Mouse (Mus musculus) liver, embryonic 16.5 days (tissue): ENCODE results near the gene Casz1. TPM values are rescaled to one million over a fixed set of nuclear protein-coding genes. Genes with fewer than 3 reads are reported as not detected.

Experiments
- ATAC-seq: fragments of 200-750 bp; cut with Nextera tagmentation; 2 replicates; pipeline ENCODE4 v1.8.0; 2017; ENCODE audit warnings: low read depth, mild to moderate bottlenecking, moderate number of reproducible peaks, moderate library complexity
- H3K27ac ChIP-seq: fragments of 300-500 bp; sonication (generic); 2 replicates; pipeline ENCODE4 v1.5.1; 2014; ENCODE audit warnings: mild to moderate bottlenecking, low read length
- H3K27me3 ChIP-seq: fragments of 300-500 bp; sonication (generic); 2 replicates; pipeline ENCODE4 v1.6.1; 2014; ENCODE audit warnings: low read depth, low read length, mixed read lengths; ENCODE audit not compliant: control insufficient read depth, insufficient read depth
- H3K36me3 ChIP-seq: fragments of 300-500 bp; sonication (generic); 2 replicates; pipeline ENCODE4 v1.6.1; 2014; ENCODE audit warnings: mild to moderate bottlenecking; ENCODE audit not compliant: control insufficient read depth, insufficient read depth
- H3K4me1 ChIP-seq: fragments of 300-500 bp; sonication (generic); 2 replicates; pipeline ENCODE4 v1.6.1; 2014; ENCODE audit warnings: low read depth, low read length, mixed read lengths; ENCODE audit not compliant: control insufficient read depth
- H3K4me2 ChIP-seq: fragments of 300-500 bp; sonication (generic); 2 replicates; pipeline ENCODE4 v1.6.1; 2014; ENCODE audit warnings: low read depth, low read length, mixed read lengths
- H3K4me3 ChIP-seq: fragments of 300-500 bp; sonication (generic); 2 replicates; pipeline ENCODE4 v1.5.1; 2014; ENCODE audit warnings: low read depth, mild to moderate bottlenecking, low read length
- H3K9ac ChIP-seq: fragments of 300-500 bp; sonication (generic); 2 replicates; pipeline ENCODE4 v1.6.1; 2014; ENCODE audit warnings: low read depth, low read length
- H3K9me3 ChIP-seq: fragments of 300-500 bp; sonication (generic); replicated peaks from 2 replicates; pipeline ENCODE4 v1.6.1; 2016; ENCODE audit warnings: low read length; ENCODE audit not compliant: control insufficient read depth
- WGBS: fragments of 180-500 bp; shearing (Covaris S2); extraction: QIAGEN DNeasy Blood & Tissue Kit; methylation state at CpG from one replicate; pipeline ENCODE4 v1.1.7; 2014; ENCODE audit not compliant: insufficient replicate concordance; 5-methylcytosine and 5-hydroxymethylcytosine counted together
- polyA plus RNA-seq: library from polyadenylated mRNA; unstranded; fragments of >200 nt; fragmentation: Nextera tagmentation; extraction: Ambion mirVana; gene quantifications from 2 replicates; pipeline ENCODE4 v1.2.1, GENCODE M21; 2015

The Casz1 gene
- 0.36 and 0.51 TPM in 2 replicates for polyA plus RNA-seq

DNA sequence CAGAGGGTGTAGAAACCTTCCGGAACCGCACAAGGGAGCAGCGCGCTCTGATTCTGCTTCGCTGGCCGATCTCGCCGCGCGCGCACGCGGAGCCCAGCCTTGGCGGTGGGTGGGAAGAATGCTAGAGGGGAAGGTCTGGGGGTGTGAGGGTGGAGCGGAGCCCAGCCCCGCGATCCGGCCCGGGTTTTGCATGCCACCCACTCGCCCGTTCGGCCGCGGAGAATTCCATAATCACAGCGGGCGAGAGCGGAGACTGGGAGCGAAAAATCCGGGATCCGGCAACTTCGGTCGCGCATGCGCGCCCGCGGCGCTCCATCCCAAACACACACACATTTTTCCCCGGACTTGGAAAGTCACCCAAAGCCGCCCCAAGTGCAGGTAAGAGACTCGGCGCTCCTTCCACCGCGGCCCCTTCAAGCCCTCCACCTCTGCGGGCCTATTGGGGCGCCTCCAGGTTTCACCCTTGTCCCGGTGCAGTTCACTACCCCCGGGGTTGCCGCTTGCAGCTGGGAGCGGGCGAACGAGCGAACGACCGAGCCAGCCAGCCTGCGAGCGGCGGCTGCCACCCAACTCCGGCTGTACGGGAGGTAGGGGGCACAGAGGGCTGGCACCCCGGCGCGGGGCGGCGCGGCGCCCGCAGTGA lies at the start of gene Casz1:
TSS of gene Casz1 (plus strand) at position 293 of the 643 bp plus-strand sequence.
- peak within 1 kb of the TSS; percentile 73 for H3K4me2 ChIP-seq
- no peak within 1 kb of the TSS for H3K9ac ChIP-seq
- H3K27me3 ChIP-seq, result peaks cover 70% of the 10 kb centered on the region
- H3K36me3 ChIP-seq, result no peaks in the 10 kb centered on the region
- no peaks in the 10 kb centered on the region for H3K9me3 ChIP-seq
- H3K4me3 ChIP-seq, result peak within 1 kb of the TSS; percentile 52
- no peak within 1 kb of the TSS for H3K27ac ChIP-seq
- WGBS, result under 1% methylated on average over 68 of the region's 68 CpGs
- peak; percentile 32; the same call in 1 of the 2 replicates for ATAC-seq
- no peaks in the 10 kb centered on the region; the same call in 1 of the 2 replicates for H3K4me1 ChIP-seq

DNA sequence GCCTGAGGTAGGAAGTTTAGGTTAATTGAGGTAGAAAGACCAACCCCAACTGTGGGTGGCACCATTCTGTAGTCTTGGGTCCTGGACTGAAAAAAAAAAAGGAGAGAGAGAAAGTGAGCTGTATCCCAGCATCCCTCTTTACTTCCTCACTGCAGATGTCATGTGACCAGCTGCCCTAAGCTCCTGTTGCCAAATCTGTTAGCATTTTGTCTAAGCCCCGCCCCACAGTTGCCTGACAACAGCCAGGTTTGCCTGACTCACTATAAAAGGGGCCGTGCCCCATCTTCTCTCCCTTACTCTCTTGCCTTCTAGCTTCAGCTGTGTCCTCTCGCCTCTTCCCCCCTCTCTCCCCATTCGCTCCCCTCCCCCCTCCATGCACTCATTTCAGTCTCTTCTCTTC lies 45.4 kb upstream of the Casz1 start:
- H3K4me1 ChIP-seq, result no peaks in the 10 kb centered on the region
- H3K4me3 ChIP-seq, result no peak overlapping the region
- H3K9ac ChIP-seq, result no peak overlapping the region
- no peaks in the 10 kb centered on the region for H3K27me3 ChIP-seq
- no peak overlapping the region for H3K4me2 ChIP-seq
- 27% methylated on average over 4 of the region's 4 CpGs for WGBS
- no peaks in the 10 kb centered on the region for H3K36me3 ChIP-seq
- ATAC-seq, result no peak
- H3K27ac ChIP-seq, result no peak overlapping the region
- no peaks in the 10 kb centered on the region for H3K9me3 ChIP-seq

DNA sequence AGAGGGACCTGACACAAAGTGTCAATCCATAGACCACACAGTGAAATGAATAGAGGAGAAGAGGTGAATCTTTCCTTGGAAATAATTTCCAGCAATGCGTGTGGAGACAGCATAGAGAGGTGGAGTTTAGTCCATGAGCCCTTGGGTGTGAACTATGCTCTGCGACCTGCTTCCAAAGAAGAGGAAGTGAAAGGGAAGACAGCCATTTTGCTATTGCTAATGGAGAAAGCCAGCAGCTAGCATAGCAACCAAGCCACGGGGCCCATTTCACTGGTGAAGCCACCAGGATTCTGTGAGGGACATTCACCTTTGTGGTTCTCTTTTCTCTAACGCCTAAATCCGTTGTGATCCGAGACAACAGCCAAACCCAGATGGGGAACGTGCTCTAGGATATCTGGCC lies 44.1 kb upstream of the Casz1 start:
- H3K27me3 ChIP-seq, result no peaks in the 10 kb centered on the region
- H3K4me1 ChIP-seq, result no peaks in the 10 kb centered on the region
- H3K9ac ChIP-seq, result no peak overlapping the region
- H3K4me2 ChIP-seq, result no peak overlapping the region
- no peaks in the 10 kb centered on the region for H3K9me3 ChIP-seq
- no peak overlapping the region for H3K4me3 ChIP-seq
- 61% methylated on average over 7 of the region's 7 CpGs for whole genome bisulfite sequencing
- no peak overlapping the region for H3K27ac ChIP-seq
- no peak for ATAC-seq
- no peaks in the 10 kb centered on the region for H3K36me3 ChIP-seq

DNA sequence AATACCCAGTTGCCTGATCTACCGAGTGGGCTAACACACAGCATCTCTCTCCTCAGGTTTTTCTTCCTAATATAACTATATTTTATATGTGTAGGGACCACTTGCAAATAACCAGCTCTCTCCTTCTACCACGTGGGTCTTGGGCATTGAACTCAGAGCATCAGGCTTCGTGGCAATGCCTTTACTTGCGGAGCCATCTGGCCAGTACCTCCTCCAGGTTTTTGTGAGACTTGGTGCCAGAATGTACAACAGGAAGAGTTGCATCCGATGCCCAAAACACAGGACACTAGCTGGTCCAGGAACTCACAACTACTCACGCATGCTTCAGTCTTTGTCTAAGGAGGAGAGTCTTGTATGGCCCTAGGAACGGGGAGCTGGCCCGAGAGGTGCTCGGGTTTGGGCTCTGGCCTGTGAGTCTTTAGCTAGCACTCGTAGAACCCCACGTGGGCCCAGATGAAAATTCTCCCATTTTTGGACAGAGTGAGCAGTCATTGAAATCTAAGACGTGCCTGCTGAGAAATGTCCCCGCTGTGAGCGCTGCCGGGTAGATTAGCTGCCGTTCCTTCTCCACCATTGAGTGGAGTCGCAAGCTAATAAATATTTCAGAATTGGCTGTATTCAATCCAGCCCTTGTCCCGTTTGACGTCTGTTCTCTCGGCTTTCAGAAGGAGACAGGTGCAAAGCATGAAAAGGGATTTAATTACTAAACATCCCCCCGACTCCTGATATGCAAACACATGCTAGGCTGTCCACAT lies 38.0 kb upstream of the Casz1 start:
- whole genome bisulfite sequencing, result 67% methylated on average over 21 of the region's 21 CpGs
- Histone ChIP-seq H3K27me3 (peaks cover 14% of the 10 kb centered on the region), H3K4me3 (no peak overlapping the region), H3K9me3 (no peaks in the 10 kb centered on the region), H3K9ac (no peak overlapping the region), H3K4me2 (no peak overlapping the region), H3K36me3 (no peaks in the 10 kb centered on the region), H3K4me1 (no peaks in the 10 kb centered on the region), H3K27ac (no peak overlapping the region)
- no peak for ATAC-seq

DNA sequence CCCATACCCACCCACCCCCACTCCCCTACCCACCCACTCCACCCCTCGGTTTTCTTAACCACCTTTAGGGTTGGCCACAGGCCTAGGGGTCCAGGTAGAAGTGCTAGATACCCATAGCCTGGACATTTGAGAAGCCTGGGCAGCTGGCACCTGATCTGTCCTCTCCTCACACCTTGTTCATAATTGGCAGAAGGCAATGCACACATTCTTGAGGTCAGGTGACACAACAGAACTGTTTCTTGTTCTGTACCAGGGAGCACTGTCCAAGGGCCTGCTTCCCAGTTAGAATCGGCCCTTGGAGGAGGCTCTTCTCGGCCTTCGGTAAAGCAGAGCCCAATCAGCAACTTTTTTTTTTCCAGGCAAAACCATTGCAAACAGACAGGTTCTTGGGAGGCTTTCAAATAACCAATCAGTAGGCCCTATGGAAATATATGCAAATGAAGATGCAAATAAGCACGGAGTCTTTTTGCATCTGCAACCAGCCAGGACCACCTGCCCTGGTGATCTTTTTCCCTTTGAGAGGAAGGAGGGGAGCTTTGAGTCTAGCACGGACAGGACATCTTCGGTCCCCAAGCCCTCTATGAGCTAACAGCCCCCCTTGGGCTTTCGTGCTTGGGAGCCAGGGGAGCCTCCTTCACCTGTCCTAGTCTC lies 36.4 kb upstream of the Casz1 start:
- H3K36me3 ChIP-seq, result no peaks in the 10 kb centered on the region
- 39% methylated on average over 8 of the region's 8 CpGs for WGBS
- ATAC-seq, result no peak
- no peaks in the 10 kb centered on the region for H3K4me1 ChIP-seq
- no peak overlapping the region for H3K27ac ChIP-seq
- H3K4me2 ChIP-seq, result no peak overlapping the region
- no peak overlapping the region for H3K4me3 ChIP-seq
- no peak overlapping the region for H3K9ac ChIP-seq
- H3K9me3 ChIP-seq, result no peaks in the 10 kb centered on the region
- H3K27me3 ChIP-seq, result peaks cover 25% of the 10 kb centered on the region

DNA sequence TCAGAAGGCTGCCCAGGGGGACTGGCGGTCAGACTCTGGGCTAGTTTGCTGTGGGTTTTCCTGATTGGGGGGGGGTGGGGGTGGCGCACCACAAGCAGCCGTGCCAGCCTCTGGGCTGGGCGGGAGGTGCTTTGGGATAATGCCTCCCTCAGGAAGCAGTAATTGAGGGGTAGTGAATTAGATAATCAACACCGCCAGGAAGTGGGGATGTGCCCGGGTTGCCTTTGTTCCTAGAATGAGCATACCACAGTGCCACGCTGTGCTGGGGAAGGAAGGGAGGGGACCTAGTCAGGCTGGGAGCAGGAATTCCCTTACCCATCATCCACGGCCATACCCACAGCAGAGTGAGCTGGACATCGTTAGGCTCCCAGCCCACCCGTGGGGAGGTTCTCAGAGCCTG lies 35.6 kb upstream of the Casz1 start:
- Histone ChIP-seq H3K9me3 (no peaks in the 10 kb centered on the region), H3K27me3 (peaks cover 25% of the 10 kb centered on the region), H3K36me3 (no peaks in the 10 kb centered on the region), H3K4me1 (no peaks in the 10 kb centered on the region), H3K9ac (no peak overlapping the region), H3K4me3 (no peak overlapping the region), H3K27ac (no peak overlapping the region), H3K4me2 (no peak overlapping the region)
- ATAC-seq, result no peak
- WGBS, result 49% methylated on average over 10 of the region's 10 CpGs

DNA sequence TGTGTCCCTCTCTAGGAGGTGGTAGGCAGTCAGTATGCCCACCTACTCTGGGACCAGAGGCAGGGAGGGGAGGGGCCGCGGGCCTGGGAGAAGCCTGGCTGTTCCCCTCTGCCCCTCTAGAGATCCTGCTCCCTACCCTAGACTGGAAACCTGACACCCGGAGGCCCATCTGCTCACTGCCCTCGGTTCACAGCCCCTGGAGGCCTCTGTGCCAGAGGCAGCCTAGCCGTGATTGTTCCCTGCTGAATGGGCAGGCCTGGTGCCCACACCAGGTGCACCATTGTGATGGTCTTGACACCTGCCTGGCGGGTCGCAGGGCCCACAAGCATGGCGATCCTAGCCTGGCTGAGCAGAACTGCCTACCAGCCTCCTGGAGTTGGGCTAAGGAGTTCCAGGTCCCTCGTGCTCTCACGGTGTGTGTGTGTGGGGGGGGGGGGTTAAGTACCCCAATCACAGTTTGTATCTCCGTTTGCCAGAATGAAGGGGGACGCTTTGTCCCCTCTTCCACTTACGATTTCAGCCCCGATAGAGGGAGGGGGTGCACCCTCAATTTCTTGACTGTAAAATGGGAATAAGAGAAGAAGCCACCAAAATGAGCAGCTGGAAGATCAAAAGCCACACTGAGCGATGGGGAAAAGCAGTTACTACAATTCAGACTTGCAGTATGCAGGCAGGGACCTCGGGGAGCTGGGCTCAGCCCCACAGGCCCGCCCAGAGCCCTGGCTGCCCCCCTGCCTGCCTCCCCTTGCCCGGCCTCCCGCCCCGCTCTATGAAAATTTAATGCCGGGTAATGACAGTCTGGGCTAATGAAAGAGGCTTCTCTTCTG lies 33.4 kb upstream of the Casz1 start:
- Histone ChIP-seq H3K9me3 (no peaks in the 10 kb centered on the region), H3K4me1 (no peaks in the 10 kb centered on the region), H3K27me3 (peaks cover 25% of the 10 kb centered on the region), H3K27ac (no peak overlapping the region), H3K4me2 (no peak overlapping the region), H3K36me3 (no peaks in the 10 kb centered on the region), H3K4me3 (no peak overlapping the region), H3K9ac (no peak overlapping the region)
- ATAC-seq, result no peak
- 14% methylated on average over 21 of the region's 21 CpGs for WGBS

DNA sequence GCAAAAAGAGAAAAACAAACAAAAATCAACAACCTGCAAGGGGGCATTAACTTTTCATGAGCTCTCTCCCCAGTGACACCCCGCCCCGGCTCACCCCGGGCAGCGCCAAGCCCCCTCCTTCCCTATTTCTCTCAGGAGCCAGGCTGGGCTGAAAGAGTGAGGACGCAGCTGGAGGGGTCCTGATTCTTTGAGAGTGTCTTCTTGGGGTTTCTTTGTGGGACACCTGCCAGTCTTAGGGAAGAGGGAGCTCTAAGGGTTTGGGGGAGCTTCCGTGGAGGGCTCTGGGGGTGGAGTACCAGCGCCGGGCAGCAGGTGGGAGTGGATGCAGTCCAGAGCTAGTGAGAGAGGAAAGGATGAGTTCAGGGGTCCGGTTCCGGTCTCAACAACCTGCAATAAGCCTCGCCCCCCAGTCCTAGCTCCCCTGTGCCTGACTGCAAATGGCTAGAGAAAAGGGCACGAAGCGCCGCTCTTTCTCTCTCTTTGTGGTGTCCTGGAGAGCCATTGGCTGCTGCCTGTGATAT lies 32.8 kb upstream of the Casz1 start:
- H3K27me3 ChIP-seq, result peaks cover 25% of the 10 kb centered on the region
- no peaks in the 10 kb centered on the region for H3K36me3 ChIP-seq
- 11% methylated on average over 14 of the region's 14 CpGs for WGBS
- no peak for ATAC-seq
- no peaks in the 10 kb centered on the region for H3K4me1 ChIP-seq
- no peak overlapping the region for H3K27ac ChIP-seq
- H3K4me3 ChIP-seq, result no peak overlapping the region
- no peak overlapping the region for H3K9ac ChIP-seq
- no peaks in the 10 kb centered on the region for H3K9me3 ChIP-seq
- H3K4me2 ChIP-seq, result no peak overlapping the region
